22 mouse cellular contexts compared by ENCODE assay signal in genomic region chr8:76540611-76541010, GRCm38 (mm10).
DNase-seq lines count a peak whose midpoint lies in the region; ATAC-seq and TF ChIP-seq lines count a peak whose summit lies in the region.
"Had no signal": no experiment of that assay in that cellular context is flagged by ENCODE, and none has a peak within 500 bp of the region (broad histone marks: within the 10 kb centered on the region; RNA-seq: fewer than 3 reads in every experiment).

No protein-coding gene starts in this region.

- no peak overlapping the region for H3K4me3 ChIP-seq in gastrocnemius, adult 2 months
- H3K4me3 ChIP-seq: embryonic facial prominence, embryonic 15.5 days; erythroblast, embryonic 14.5 days; forebrain, embryonic 10.5 days; heart, embryonic 13.5 days; hindbrain, embryonic 12.5 days had no signal

- no peak for ATAC-seq in activated CD4-positive, CD25-positive, alpha-beta regulatory T cell, adult 4 months
- ATAC-seq: forebrain, embryonic 14.5 days; hindbrain, embryonic 16.5 days; inflammation-experienced regulatory T-cells, adult 6 months; intestine, postnatal 0 days; Patski had no signal

- peak; percentile 8 to 78 for DNase-seq in adrenal gland, adult (ENCODE audit: inconsistent age in 2 of 2, low spot score in 1 of 2)
- DNase-seq in adrenal gland, postnatal 25 days: no peak
- no peak for DNase-seq in gastrocnemius, adult 2 months
- no peak for DNase-seq in gastrocnemius, postnatal 4 days (ENCODE audit: low spot score in 2 of 2)
- peak; percentile 10 to 16 for DNase-seq in layer of hippocampus, postnatal 14 days (ENCODE audit: low spot score in 2 of 2)
- DNase-seq in layer of hippocampus, adult 9-10 months (ENCODE audit: low spot score): no peak
- DNase-seq: cerebellum, adult 8-10 months; cerebellum, postnatal 14 days; embryo, embryonic 11 days; gastrocnemius, postnatal 10 days; heart, postnatal 4 days had no signal

- H3K27ac ChIP-seq in gastrocnemius, adult 2 months: 0 out of 2 replicates have a peak overlapping the region, but pooled peaks have one; percentile 46
- H3K27ac ChIP-seq: embryonic facial prominence, embryonic 15.5 days; forebrain, embryonic 10.5 days; heart, embryonic 13.5 days; hindbrain, embryonic 12.5 days had no signal

- intact Hi-C loops in gastrocnemius, adult 2 months (cut with DNase I): no loop called here

- TF ChIP-seq CTCF in gastrocnemius, adult 2 months (IDR thresholded peaks at IDR 0.05): no peak

Comparison
In these comparisons a context has a peak if more than half of its experiments do, and no peak if none do; other contexts are left out.
1. DNase-seq: peak in adrenal gland, adult (2 of 2) and layer of hippocampus, postnatal 14 days (2 of 2); none in adrenal gland, postnatal 25 days (single experiment), gastrocnemius, adult 2 months (single experiment), gastrocnemius, postnatal 4 days (0 of 2) and layer of hippocampus, adult 9-10 months (single experiment).